Mouse (Mus musculus) thymus, postnatal 25 days (tissue): ENCODE measurements around the gene Eps8l1.
A peak's percentile ranks its signal among the peaks of the same experiment; 100 is the strongest.

ENCODE experiments used
- DNase-seq: peaks from one replicate; pipeline ENCODE4 v3.0.0; 2022

Eps8l1 gene

GRCm38 (mm10) chr7:4478796-4479291 lies 18.4 kb downstream of the Eps8l1 start:
- no peak for DNase-seq

DNA sequence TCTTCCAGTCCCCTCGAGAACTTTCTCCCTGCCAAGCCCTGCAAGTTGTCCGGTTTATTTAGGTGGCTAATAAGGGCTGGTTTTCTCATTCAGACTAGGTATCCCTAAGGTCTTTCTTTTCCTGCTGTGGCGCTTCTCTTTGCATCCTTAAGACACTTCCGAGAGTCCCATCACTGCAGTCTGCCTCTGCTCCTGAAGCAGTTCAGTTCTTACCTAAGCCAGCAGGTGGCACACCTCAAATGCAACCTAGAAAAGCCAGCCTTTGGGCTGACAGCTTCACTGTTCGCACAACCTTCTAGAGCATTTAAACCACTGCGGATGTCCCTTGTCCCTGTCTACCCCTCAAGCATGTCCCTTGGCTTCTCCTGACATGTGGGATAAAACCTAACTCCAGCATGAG lies 19.2 kb downstream of the Eps8l1 start:
- DNase-seq = peak; percentile 44

GRCm38 (mm10) chr7:4482281-4482680 lies 21.8 kb downstream of the Eps8l1 start:
- DNase-seq = no peak

GRCm38 (mm10) chr7:4491308-4491707 lies 30.8 kb downstream of the Eps8l1 start:
- no peak for DNase-seq

GRCm38 (mm10) chr7:4492284-4493224 lies 32.1 kb downstream of the Eps8l1 start:
- peak; percentile 21 for DNase-seq

- no peak for DNase-seq
These were observed 33.5 kb downstream of the Eps8l1 start for GRCm38 (mm10) chr7:4493991-4494390.

DNA sequence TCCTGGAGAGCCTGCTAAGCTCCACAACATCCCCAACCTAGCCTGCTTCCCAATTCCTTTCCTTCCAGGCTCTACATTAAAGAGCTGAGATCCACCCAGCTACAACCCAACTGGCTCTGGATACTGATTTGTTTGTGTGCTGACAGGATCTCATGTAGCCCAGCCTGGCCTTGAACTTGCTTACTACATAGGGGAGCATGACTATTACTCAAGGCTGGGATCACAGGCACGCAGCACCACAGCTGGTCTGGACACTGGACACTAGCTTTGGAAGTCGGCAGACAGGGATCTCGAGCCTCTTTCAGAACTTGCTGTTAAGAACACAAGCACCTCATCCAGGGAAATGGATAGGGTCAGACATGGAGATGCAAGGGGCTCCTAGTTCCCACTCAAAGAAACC lies 36.0 kb downstream of the Eps8l1 start:
- no peak for DNase-seq

DNA sequence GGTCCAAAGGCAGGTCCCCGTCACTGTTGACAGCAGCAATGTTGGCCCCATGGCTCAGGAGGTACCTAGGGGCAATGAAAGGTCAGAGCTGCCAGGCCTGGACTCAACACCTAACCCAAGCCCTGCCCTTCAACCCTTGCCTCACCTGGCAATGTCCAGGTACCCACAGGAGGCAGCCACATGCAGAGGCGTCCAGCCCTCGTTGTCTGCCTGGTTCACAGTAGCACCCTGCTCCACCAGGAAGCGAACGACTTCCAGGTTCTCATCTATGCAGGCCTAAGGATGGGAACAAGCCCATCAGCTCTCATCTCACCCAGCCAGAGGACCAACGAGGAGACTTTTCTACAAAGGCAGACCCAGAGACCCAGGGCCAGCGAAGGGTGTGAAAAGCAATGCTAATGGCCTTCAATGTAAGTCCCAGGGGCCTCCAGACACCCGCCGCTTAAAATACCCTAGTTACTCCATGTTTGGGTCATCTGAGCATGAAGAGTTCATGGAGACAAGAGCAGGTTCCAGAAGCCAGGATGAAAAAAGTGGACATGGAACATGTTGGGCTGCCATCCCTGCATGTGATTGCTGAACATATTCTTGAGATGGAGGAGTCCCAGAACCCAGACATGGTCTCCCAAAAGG lies 36.9 kb downstream of the Eps8l1 start:
- no peak for DNase-seq

DNA sequence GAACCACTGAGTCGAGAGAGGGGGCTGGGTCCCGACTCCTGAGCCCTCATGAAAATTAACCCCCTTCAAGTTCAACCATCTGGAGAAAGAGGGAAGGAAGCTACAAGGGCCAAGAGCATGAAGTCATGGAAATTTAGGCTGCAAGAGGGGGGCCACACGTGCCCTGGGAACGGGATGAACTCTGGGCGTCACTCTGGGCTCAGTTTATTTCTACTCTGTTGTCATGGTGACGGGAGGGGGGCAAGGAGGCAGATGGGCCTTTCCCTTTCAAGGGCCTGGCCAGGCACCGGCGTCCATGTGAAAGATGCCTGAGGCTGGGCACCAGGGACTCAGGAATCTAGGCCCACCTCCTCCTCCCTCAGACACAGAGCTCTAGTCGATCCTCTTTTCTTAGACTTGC lies 37.8 kb downstream of the Eps8l1 start:
- DNase-seq = no peak

- DNase-seq = no peak
These were observed 38.6 kb downstream of the Eps8l1 start for GRCm38 (mm10) chr7:4499034-4499433.

- DNase-seq = peak; percentile 50
These were observed 40.5 kb downstream of the Eps8l1 start for GRCm38 (mm10) chr7:4500892-4501471.

DNA sequence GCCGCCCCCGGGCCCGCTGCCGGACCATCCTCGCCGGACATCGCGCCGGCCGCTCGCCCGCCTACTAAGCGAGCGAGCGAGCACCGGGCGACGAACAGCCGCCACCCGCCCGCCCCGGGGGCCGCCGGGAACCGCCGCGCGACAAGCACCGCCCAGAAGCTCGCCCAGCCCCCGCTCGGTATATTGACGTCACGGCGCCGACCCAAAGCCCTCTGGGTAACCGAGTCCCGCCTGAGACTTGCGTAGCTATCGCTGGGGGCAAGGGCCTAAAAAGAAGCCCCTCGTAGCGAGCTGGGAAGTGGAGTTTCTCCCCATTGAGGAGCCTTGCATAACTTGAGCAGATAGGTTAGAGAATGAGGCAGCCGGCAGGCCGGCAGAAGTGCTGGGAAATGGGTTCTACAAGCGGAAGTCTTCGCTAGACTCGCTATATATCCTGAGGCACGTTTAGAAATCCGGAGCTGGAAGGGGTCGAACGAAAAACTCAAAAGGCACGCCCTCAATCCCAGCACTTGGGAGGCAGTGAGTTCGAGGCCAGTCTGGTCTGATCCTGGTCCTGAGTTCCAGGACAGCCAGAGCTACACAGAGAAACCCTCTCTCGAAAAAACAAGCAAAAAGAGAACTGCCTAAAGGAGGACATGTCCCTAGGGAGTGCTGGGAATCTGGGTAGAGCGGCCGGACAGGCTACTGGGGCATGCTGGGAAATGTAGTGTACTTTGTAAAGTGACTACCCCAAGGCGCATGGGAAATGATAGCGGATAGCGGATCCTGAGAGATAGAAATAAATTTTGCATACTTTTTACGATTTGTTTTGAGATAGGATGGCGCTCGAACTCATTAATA lies 41.3 kb downstream of the Eps8l1 start, which contains the start of gene Ppp1r12c:
TSS of gene Ppp1r12c (minus strand) at position 123 of the 840 bp plus-strand sequence.
- DNase-seq = peak; percentile 96

- peak; percentile 30 for DNase-seq
These were observed 42.1 kb downstream of the Eps8l1 start for GRCm38 (mm10) chr7:4502421-4503090.

GRCm38 (mm10) chr7:4503100-4503499 lies 42.6 kb downstream of the Eps8l1 start:
- DNase-seq = no peak

DNA sequence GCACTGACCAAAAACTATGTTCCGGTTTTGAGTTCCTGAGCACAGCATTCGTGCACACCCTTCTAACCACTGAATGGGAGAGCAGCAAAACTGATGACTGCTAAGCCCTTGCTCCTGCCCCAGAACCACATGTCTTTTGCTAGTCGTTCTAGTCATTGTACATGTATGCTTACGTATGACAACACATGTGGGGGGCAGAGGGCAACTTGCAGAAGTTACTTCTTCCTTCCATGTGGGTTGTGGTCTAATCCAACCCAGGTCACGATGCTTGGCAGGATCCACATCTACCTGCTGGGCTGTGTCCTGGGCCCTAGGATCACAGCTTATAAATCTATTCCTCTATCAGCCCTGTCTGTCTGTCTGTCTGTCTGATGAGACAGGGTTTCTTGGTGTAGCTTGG lies 43.4 kb downstream of the Eps8l1 start:
- DNase-seq = no peak

- no peak for DNase-seq
These were observed 44.4 kb downstream of the Eps8l1 start for GRCm38 (mm10) chr7:4504646-4505435.

DNA sequence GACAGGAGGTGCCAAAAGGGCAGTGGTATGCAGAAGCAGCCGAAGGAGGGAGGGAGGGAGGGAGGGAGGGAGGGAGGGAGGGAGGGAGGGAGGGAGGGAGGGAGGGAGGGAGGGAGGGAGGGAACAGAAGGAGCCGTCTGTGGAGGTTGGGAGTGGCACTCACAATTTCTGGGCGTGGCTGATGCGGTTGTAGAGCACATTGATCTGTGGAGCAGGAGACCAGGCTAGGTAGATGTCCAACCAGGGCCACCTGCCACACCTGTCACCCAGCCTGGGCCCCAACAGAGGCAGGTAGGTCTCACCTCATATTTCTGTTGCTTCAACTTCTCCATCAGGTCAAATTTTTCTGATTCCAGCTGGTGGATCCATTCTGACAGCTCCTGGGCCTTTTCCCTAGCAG lies 46.7 kb downstream of the Eps8l1 start:
- DNase-seq = no peak

DNA sequence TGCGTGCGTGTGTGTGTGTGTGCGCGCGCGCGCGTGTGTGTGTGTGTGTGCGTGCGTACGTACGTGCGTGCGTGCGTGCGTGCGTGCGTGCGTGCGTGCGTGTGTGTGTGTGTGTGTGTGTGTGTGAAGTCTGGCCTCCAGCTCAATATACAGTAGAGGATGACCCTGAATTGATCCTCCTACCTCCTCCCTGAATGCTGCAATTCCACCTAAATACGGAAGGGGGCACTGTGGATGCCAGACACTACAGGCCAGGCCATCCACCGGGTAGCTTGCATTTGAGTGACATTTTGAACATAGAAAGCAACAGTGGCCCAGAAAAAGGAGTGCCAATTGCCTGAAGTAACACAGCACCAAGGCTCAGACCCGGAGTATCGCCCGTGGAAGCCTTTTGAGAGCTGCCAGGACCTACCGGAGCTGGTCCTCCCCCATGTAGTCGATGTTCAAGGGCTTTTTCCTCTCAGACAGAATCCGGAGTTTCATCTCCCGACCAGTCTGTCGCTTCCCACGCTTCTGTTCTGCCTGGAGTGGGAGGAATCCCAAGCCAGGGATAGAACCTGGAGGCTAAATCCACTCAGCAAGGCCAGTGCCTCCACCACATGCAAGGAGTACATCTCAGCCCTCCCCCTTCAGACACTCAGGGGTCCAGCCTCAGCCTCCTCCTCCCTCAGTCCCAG lies 47.7 kb downstream of the Eps8l1 start:
- no peak for DNase-seq

- no peak for DNase-seq
These were observed 48.3 kb downstream of the Eps8l1 start for GRCm38 (mm10) chr7:4508739-4509116.

GRCm38 (mm10) chr7:4509863-4510608 lies 49.6 kb downstream of the Eps8l1 start:
- peak; percentile 82 for DNase-seq
